Mouse (Mus musculus): Measurements from ENCODE around the gene Tuba3a.

Tuba3a gene

GRCm38 (mm10) chr6:125265239-125265638 is 20.6 kb downstream of the Tuba3a start:
- peak; percentile 79 to 89 for DNase-seq

- no peak for DNase-seq
These were observed 21.6 kb downstream of the Tuba3a start for GRCm38 (mm10) chr6:125264219-125264618.

- DNase-seq, result no peak
These were observed 25.8 kb downstream of the Tuba3a start for GRCm38 (mm10) chr6:125260006-125260555.

GRCm38 (mm10) chr6:125256222-125256966 is 29.4 kb downstream of the Tuba3a start:
- no peak for DNase-seq

- no peak for DNase-seq
These were observed 30.3 kb downstream of the Tuba3a start for GRCm38 (mm10) chr6:125255516-125256044.

- DNase-seq, result no peak
These were observed 31.8 kb downstream of the Tuba3a start for GRCm38 (mm10) chr6:125253863-125254715.

- DNase-seq, result no peak
These were observed 33.1 kb downstream of the Tuba3a start for GRCm38 (mm10) chr6:125252711-125253110.

- no peak for DNase-seq
These were observed 33.6 kb downstream of the Tuba3a start for GRCm38 (mm10) chr6:125252285-125252684.

GRCm38 (mm10) chr6:125244551-125244950 is 41.3 kb downstream of the Tuba3a start:
- peak in 1 of 2 experiments; percentile 75 for DNase-seq

- DNase-seq, result peak in 1 of 2 experiments; percentile 84
These were observed 44.3 kb downstream of the Tuba3a start for GRCm38 (mm10) chr6:125241566-125241965.

- no peak for DNase-seq
These were observed 45.2 kb downstream of the Tuba3a start for GRCm38 (mm10) chr6:125240617-125241016.

GRCm38 (mm10) chr6:125239547-125239946 is 46.3 kb downstream of the Tuba3a start:
- no peak for DNase-seq

GRCm38 (mm10) chr6:125238396-125238795 is 47.4 kb downstream of the Tuba3a start:
- peak; percentile 73 to 90 for DNase-seq

GRCm38 (mm10) chr6:125237421-125237820 is 48.4 kb downstream of the Tuba3a start:
- peak in 1 of 2 experiments; percentile 58 for DNase-seq

GRCm38 (mm10) chr6:125236782-125237181 is 49.1 kb downstream of the Tuba3a start, which contains the start of gene Cd27:
TSS of gene Cd27 (minus strand) at chr6:125237010.
- DNase-seq, result peak; percentile 69 to 84

- DNase-seq, result no peak
These were observed 49.5 kb downstream of the Tuba3a start for GRCm38 (mm10) chr6:125236341-125236740.

- no peak for DNase-seq
These were observed 51.4 kb downstream of the Tuba3a start for GRCm38 (mm10) chr6:125234520-125234828.

- DNase-seq, result no peak
These were observed 51.9 kb downstream of the Tuba3a start for GRCm38 (mm10) chr6:125233816-125234519.

GRCm38 (mm10) chr6:125232516-125232915 is 53.3 kb downstream of the Tuba3a start:
- DNase-seq, result no peak

GRCm38 (mm10) chr6:125232045-125232437 is 53.8 kb downstream of the Tuba3a start:
- peak in 1 of 2 experiments; percentile 35 for DNase-seq

- peak; percentile 64 to 83 for DNase-seq
These were observed 54.5 kb downstream of the Tuba3a start, which contains the start of gene Tapbpl for GRCm38 (mm10) chr6:125231117-125232044. TSS of gene Tapbpl (minus strand) at chr6:125231860.
